Mouse (Mus musculus) neural tube, embryonic 13.5 days (tissue): Measurements from ENCODE around the gene Samd15. TPM values are rescaled to one million over a fixed set of nuclear protein-coding genes. Genes with fewer than 3 reads are reported as not detected.
"Not testable (repeated sequence)": the region's sequence is repeated elsewhere in the genome, so short reads cannot be mapped to it uniquely, and the experiment has no call there.

ENCODE experiments used
- ATAC-seq: fragments of 200-750 bp; cut with Nextera tagmentation; 2 replicates; pipeline ENCODE4 v1.8.0; 2017; ENCODE audit warnings: low read depth, mild to moderate bottlenecking, moderate TSS enrichment, moderate library complexity
- H3K27ac ChIP-seq: fragments of 300-500 bp; sonication (generic); replicated peaks from 2 replicates; pipeline ENCODE4 v1.5.1; 2015; ENCODE audit warnings: moderate library complexity, mild to moderate bottlenecking, inconsistent platforms
- H3K27me3 ChIP-seq: fragments of 300-500 bp; sonication (generic); 2 replicates; pipeline ENCODE4 v1.6.1; 2015; ENCODE audit warnings: mild to moderate bottlenecking, inconsistent platforms
- H3K36me3 ChIP-seq: fragments of 300-500 bp; sonication (generic); 2 replicates; pipeline ENCODE4 v1.6.1; 2015; ENCODE audit warnings: mild to moderate bottlenecking, inconsistent platforms
- H3K4me1 ChIP-seq: fragments of 300-500 bp; sonication (generic); replicated peaks from 2 replicates; pipeline ENCODE4 v1.6.1; 2015; ENCODE audit warnings: inconsistent platforms
- H3K4me2 ChIP-seq: fragments of 300-500 bp; sonication (generic); 2 replicates; pipeline ENCODE4 v1.6.1; 2015; ENCODE audit warnings: inconsistent platforms, mild to moderate bottlenecking, moderate library complexity
- H3K4me3 ChIP-seq: fragments of 300-500 bp; sonication (generic); 2 replicates; pipeline ENCODE4 v1.5.1; 2015; ENCODE audit warnings: mild to moderate bottlenecking, inconsistent platforms
- H3K9ac ChIP-seq: fragments of 300-500 bp; sonication (generic); 2 replicates; pipeline ENCODE4 v1.6.1; 2015; ENCODE audit warnings: moderate library complexity, mild to moderate bottlenecking, inconsistent platforms
- H3K9me3 ChIP-seq: fragments of 300-500 bp; sonication (generic); 2 replicates; pipeline ENCODE4 v1.6.1; 2016; ENCODE audit warnings: inconsistent platforms
- WGBS: fragments of 180-500 bp; shearing (Covaris S2); methylation state at CpG from one replicate; pipeline ENCODE4 v1.1.7; 2015; 5-methylcytosine and 5-hydroxymethylcytosine counted together
- polyA plus RNA-seq: library from polyadenylated mRNA; unstranded; fragments of >200 nt; fragmentation: Nextera tagmentation; extraction: Ambion mirVana; gene quantifications from 2 replicates; pipeline ENCODE4 v1.2.1, GENCODE M21; 2015

Gene Samd15
- polyA plus RNA-seq, 1 experiment from 2014 or later, result 1.7 TPM

GRCm38 (mm10) chr12:87199973-87200586, 557 bp downstream of the Samd15 start, which contains the start of gene Tmed8:
Gene Tmed8, minus strand, starts transcription at chr12:87200454.
- peak; percentile 96 for ATAC-seq
- Histone ChIP-seq H3K9me3 (no peaks in the 10 kb centered on the region), H3K4me1 (peaks cover 28% of the 10 kb centered on the region), H3K27me3 (no peaks in the 10 kb centered on the region), H3K9ac (peak within 1 kb of the TSS; percentile 92), H3K27ac (peak within 1 kb of the TSS; percentile 93), H3K4me3 (peak within 1 kb of the TSS; percentile 87), H3K36me3 (no peaks in the 10 kb centered on the region), H3K4me2 (peak within 1 kb of the TSS; percentile 79)
- WGBS, result 1% methylated on average over 60 of the region's 70 CpGs

- Histone ChIP-seq H3K4me2 (no peak overlapping the region), H3K27me3 (no peaks in the 10 kb centered on the region), H3K27ac (no peak overlapping the region), H3K4me3 (no peak overlapping the region), H3K9ac (no peak overlapping the region), H3K36me3 (no peaks in the 10 kb centered on the region), H3K9me3 (no peaks in the 10 kb centered on the region), H3K4me1 (peaks cover 28% of the 10 kb centered on the region)
- 76% methylated on average over 5 of the region's 5 CpGs for WGBS
- no peak for ATAC-seq
Measured at GRCm38 (mm10) chr12:87201694-87202093, 2.2 kb downstream of the Samd15 start.

- H3K4me2 ChIP-seq, H3K4me3 ChIP-seq, H3K36me3 ChIP-seq, ATAC-seq, H3K27me3 ChIP-seq, H3K4me1 ChIP-seq, H3K9me3 ChIP-seq, H3K9ac ChIP-seq, H3K27ac ChIP-seq: not testable (repeated sequence)
- 94% methylated on average over 5 of the region's 5 CpGs for WGBS
Measured at GRCm38 (mm10) chr12:87205789-87206188, 6.3 kb downstream of the Samd15 start.

- Histone ChIP-seq H3K27ac (no peak overlapping the region), H3K4me1 (no peaks in the 10 kb centered on the region), H3K4me2 (no peak overlapping the region), H3K4me3 (no peak overlapping the region), H3K27me3 (no peaks in the 10 kb centered on the region), H3K9ac (no peak overlapping the region), H3K9me3 (no peaks in the 10 kb centered on the region), H3K36me3 (no peaks in the 10 kb centered on the region)
- 63% methylated on average over 2 of the region's 2 CpGs for WGBS
- ATAC-seq, result no peak
Measured at GRCm38 (mm10) chr12:87212844-87213606, 13.5 kb downstream of the Samd15 start.

GRCm38 (mm10) chr12:87216053-87216452, 16.5 kb downstream of the Samd15 start:
- H3K9ac ChIP-seq, result no peak overlapping the region
- no peaks in the 10 kb centered on the region for H3K9me3 ChIP-seq
- ATAC-seq, result no peak
- H3K27ac ChIP-seq, result no peak overlapping the region
- 69% methylated on average over 2 of the region's 2 CpGs for WGBS
- H3K4me2 ChIP-seq, result no peak overlapping the region
- no peaks in the 10 kb centered on the region for H3K36me3 ChIP-seq
- no peaks in the 10 kb centered on the region for H3K4me1 ChIP-seq
- no peaks in the 10 kb centered on the region for H3K27me3 ChIP-seq
- H3K4me3 ChIP-seq, result no peak overlapping the region

GRCm38 (mm10) chr12:87217596-87217995, 18.1 kb downstream of the Samd15 start:
- Histone ChIP-seq H3K9ac (no peak overlapping the region), H3K27me3 (no peaks in the 10 kb centered on the region), H3K36me3 (no peaks in the 10 kb centered on the region), H3K4me1 (no peaks in the 10 kb centered on the region), H3K4me3 (no peak overlapping the region), H3K4me2 (no peak overlapping the region), H3K27ac (no peak overlapping the region), H3K9me3 (no peaks in the 10 kb centered on the region)
- ATAC-seq, result no peak

- Histone ChIP-seq H3K4me3 (no peak overlapping the region), H3K9ac (no peak overlapping the region), H3K27ac (no peak overlapping the region), H3K4me2 (no peak overlapping the region), H3K36me3 (no peaks in the 10 kb centered on the region), H3K4me1 (no peaks in the 10 kb centered on the region), H3K27me3 (no peaks in the 10 kb centered on the region), H3K9me3 (no peaks in the 10 kb centered on the region)
- no peak for ATAC-seq
- WGBS, result 75% methylated on average over 7 of the region's 7 CpGs
Measured at GRCm38 (mm10) chr12:87219362-87219761, 19.8 kb downstream of the Samd15 start.

GRCm38 (mm10) chr12:87224950-87225349, 25.4 kb downstream of the Samd15 start:
- Histone ChIP-seq H3K9ac (no peak overlapping the region), H3K27ac (no peak overlapping the region), H3K27me3 (no peaks in the 10 kb centered on the region), H3K4me3 (no peak overlapping the region), H3K4me2 (no peak overlapping the region), H3K36me3 (0 out of 2 replicates have a peak, but pooled peaks cover 9% of the 10 kb centered on the region), H3K9me3 (no peaks in the 10 kb centered on the region), H3K4me1 (no peaks in the 10 kb centered on the region)
- WGBS, result 78% methylated on average over 10 of the region's 10 CpGs
- ATAC-seq, result no peak

- Histone ChIP-seq H3K9ac (no peak overlapping the region), H3K27ac (no peak overlapping the region), H3K9me3 (no peaks in the 10 kb centered on the region), H3K4me1 (no peaks in the 10 kb centered on the region), H3K27me3 (no peaks in the 10 kb centered on the region), H3K4me3 (no peak overlapping the region), H3K4me2 (no peak overlapping the region), H3K36me3 (0 out of 2 replicates have a peak, but pooled peaks cover 9% of the 10 kb centered on the region)
- no peak for ATAC-seq
- WGBS, result 80% methylated on average over 7 of the region's 7 CpGs
Measured at GRCm38 (mm10) chr12:87226801-87227200, 27.3 kb downstream of the Samd15 start.

GRCm38 (mm10) chr12:87229633-87230032, 30.1 kb downstream of the Samd15 start:
- WGBS, result 94% methylated on average over 2 of the region's 2 CpGs

GRCm38 (mm10) chr12:87230379-87230895, 30.9 kb downstream of the Samd15 start:
- H3K4me3 ChIP-seq, result no peak overlapping the region
- H3K4me1 ChIP-seq, result no peaks in the 10 kb centered on the region
- no peak overlapping the region for H3K4me2 ChIP-seq
- no peak overlapping the region for H3K9ac ChIP-seq
- H3K27me3 ChIP-seq, result no peaks in the 10 kb centered on the region
- H3K9me3 ChIP-seq, result no peaks in the 10 kb centered on the region
- ATAC-seq, result no peak
- no peak overlapping the region for H3K27ac ChIP-seq
- H3K36me3 ChIP-seq, result peaks cover 19% of the 10 kb centered on the region; the same call in 1 of the 2 replicates

More at GRCm38 (mm10) chr12:87229633-87230032, 30.1 kb downstream of the Samd15 start:
- Histone ChIP-seq H3K9me3 (no peaks in the 10 kb centered on the region), H3K9ac (no peak overlapping the region), H3K4me1 (no peaks in the 10 kb centered on the region), H3K4me2 (no peak overlapping the region), H3K27me3 (no peaks in the 10 kb centered on the region), H3K4me3 (no peak overlapping the region), H3K36me3 (peaks cover 19% of the 10 kb centered on the region; the same call in 1 of the 2 replicates), H3K27ac (no peak overlapping the region)
- no peak for ATAC-seq

GRCm38 (mm10) chr12:87236882-87237483, 37.5 kb downstream of the Samd15 start:
- H3K4me2 ChIP-seq, result no peak overlapping the region
- no peaks in the 10 kb centered on the region for H3K4me1 ChIP-seq
- peaks cover 53% of the 10 kb centered on the region for H3K36me3 ChIP-seq
- WGBS, result 80% methylated on average over 5 of the region's 5 CpGs
- no peak overlapping the region for H3K9ac ChIP-seq
- H3K27me3 ChIP-seq, result no peaks in the 10 kb centered on the region
- no peaks in the 10 kb centered on the region for H3K9me3 ChIP-seq
- no peak overlapping the region for H3K27ac ChIP-seq
- no peak for ATAC-seq
- no peak overlapping the region for H3K4me3 ChIP-seq
